Mouse (Mus musculus) macrophage (primary cell): ENCODE results near the gene Cntnap3. TPM values are rescaled to one million over a fixed set of nuclear protein-coding genes. Genes with fewer than 3 reads are reported as not detected.
"Not testable (repeated sequence)": the region's sequence is repeated elsewhere in the genome, so short reads cannot be mapped to it uniquely, and the experiment has no call there.

Experiments
- H3K27ac ChIP-seq: fragments of 350-480 bp; formaldehyde crosslinking; 2 replicates; pipeline ENCODE4 v1.9.0; 2021
- H3K36me3 ChIP-seq: fragments of 350-480 bp; formaldehyde crosslinking; 2 replicates; pipeline ENCODE4 v1.9.0; 2021; ENCODE audit errors: inconsistent target
- H3K4me3 ChIP-seq: fragments of 350-480 bp; formaldehyde crosslinking; 2 replicates; pipeline ENCODE4 v1.9.0; 2021; ENCODE audit errors: inconsistent target
- H3K79me2 ChIP-seq: fragments of 350-480 bp; formaldehyde crosslinking; 2 replicates; pipeline ENCODE4 v1.9.0; 2021; ENCODE audit errors: inconsistent target
- WGBS: methylation state at CpG from one replicate; pipeline ENCODE4 v1.1.7; 2026; ENCODE audit warnings: inconsistent platforms; ENCODE audit not compliant: missing documents; 5-methylcytosine and 5-hydroxymethylcytosine counted together
- polyA plus RNA-seq: library from polyadenylated mRNA; stranded (reverse); fragments of 250-400 nt; gene quantifications from 3 replicates; pipeline ENCODE4 v1.2.4, GENCODE M21; 2018; ENCODE audit warnings: inconsistent platforms
- total RNA-seq, 78 experiments: library from RNA; depleted of rRNA; stranded (reverse); fragments of 250-400 nt; gene quantifications; 1 replicate in 9 of 78; 2 replicates in 24 of 78; 3 replicates in 43 of 78; 4 replicates in 2 of 78; pipeline ENCODE4 v1.2.4; 2018; ENCODE audit warnings: inconsistent platforms in 56 of 78

The Cntnap3 gene
- total RNA-seq (2018; cell fraction: chromatin; rRNA removed): under 1 TPM in 1 of 26 experiments, not detected in 25; 0.41 TPM
- not detected for total RNA-seq (2018; cell fraction: cytosol; rRNA removed)
- total RNA-seq (2018; cell fraction: nucleus; rRNA removed): not detected
- polyA plus RNA-seq: not detected in 3 replicates

DNA sequence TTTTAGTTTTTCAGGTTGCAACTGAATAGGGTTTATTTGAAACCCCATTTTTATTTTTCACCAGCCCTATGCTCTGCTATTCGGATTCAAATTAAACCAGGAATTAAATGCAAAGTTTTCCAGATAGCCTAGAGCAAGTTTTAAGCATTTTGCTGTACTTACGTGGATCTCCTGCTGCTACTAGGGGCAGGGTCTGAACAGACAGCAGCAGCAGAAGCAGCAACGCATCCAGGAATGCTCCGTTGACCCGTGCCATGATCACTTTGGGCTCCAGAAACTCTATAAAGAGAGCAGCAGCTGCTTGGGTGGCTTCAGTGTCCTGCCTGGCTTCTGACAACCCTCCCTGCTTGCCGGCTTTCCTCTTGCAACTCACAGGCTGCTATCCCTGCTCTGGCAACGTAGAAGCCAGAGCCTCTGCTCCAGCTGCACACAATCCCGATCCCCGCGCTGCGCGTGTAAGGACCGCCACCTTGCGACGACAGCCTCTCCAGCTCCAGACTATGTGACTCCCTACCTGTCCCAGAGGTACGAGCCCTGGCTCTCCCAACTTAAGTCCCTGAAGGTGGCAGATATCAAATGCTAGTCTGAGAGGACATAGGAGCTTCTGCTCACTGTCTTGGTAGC lies at the start of gene Cntnap3:
Cntnap3 (minus strand) TSS at position 371 of the 624 bp plus-strand sequence.
- H3K79me2 ChIP-seq: no peaks in the 10 kb centered on the region
- 24% methylated on average over 16 of the region's 16 CpGs for WGBS
- no peaks in the 10 kb centered on the region for H3K36me3 ChIP-seq

DNA sequence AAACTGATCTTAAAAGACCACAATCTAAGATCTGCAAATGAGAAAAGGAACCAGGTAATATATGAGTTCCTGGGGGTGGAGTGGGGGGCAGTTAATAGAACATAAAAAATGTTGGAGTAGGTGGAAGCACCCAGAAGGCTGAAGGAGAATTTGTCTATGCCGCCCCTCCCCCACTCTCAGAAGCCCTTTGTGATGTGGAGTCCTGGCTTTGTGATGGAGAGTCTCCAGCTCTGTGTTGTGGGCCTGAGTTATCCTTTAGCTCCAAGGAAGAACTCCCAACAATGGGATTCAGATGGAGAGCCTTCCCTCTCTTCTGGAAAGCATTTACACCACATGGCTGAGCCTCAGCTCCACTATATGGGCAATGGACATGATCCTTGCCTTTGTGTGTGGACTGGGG lies 13.4 kb upstream of the Cntnap3 start, which contains the start of gene Spata31:
Spata31 (plus strand) TSS at position 216 of the 400 bp plus-strand sequence.
- H3K79me2 ChIP-seq: no peaks in the 10 kb centered on the region
- no peaks in the 10 kb centered on the region for H3K36me3 ChIP-seq
- no peak within 1 kb of the TSS for H3K27ac ChIP-seq
- WGBS: 83% methylated on average over 1 of the region's 1 CpGs
- H3K4me3 ChIP-seq: no peak within 1 kb of the TSS

More for the DNA sequence above, at the start of gene Cntnap3:
- Histone ChIP-seq H3K27ac (no peak within 1 kb of the TSS), H3K4me3 (no peak within 1 kb of the TSS)

DNA sequence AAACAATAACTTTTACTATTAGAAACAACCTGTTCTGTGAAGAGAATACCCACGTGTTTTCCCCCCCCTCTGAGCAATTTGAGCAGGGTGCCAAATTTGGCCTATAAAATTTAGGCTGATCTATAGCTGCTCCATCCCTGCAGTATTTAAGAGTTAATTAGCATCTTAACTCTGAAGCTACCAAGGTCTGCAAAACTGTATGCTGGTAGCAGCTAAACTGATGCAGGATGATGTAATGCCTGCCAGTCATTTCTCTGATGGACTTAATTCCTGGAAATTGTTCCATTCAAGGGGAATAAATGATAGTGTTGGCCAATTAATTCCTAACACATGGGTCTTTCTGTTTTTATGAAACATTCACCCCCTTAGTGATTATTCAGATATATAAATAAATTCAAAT lies 623 bp downstream of the Cntnap3 start:
- H3K27ac ChIP-seq: no peak overlapping the region
- no peak overlapping the region for H3K4me3 ChIP-seq
- no peaks in the 10 kb centered on the region for H3K36me3 ChIP-seq
- 54% methylated on average over 1 of the region's 1 CpGs for WGBS
- no peaks in the 10 kb centered on the region for H3K79me2 ChIP-seq

DNA sequence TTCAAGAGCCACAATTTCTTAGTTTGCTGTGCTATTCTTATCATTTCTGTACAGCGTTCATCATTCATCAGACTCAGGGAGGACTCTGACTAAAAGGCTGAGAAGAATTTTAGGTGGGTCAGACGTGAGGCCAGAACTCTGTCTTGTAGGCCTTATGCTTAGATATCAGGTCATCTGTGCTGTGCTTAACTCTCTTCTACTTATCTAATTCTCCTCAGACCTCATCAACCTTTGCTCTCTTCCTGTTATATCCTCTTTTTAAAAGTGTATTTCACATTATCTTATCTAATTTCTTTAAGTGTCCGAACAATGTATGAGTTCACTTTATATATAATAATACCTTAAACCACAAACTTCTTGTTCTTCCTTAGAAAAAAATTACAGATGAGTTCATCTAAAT lies 38.4 kb downstream of the Cntnap3 start:
- Histone ChIP-seq H3K27ac (no peak overlapping the region), H3K36me3 (no peaks in the 10 kb centered on the region), H3K4me3 (no peak overlapping the region), H3K79me2 (no peaks in the 10 kb centered on the region)
- 96% methylated on average over 3 of the region's 3 CpGs for WGBS

DNA sequence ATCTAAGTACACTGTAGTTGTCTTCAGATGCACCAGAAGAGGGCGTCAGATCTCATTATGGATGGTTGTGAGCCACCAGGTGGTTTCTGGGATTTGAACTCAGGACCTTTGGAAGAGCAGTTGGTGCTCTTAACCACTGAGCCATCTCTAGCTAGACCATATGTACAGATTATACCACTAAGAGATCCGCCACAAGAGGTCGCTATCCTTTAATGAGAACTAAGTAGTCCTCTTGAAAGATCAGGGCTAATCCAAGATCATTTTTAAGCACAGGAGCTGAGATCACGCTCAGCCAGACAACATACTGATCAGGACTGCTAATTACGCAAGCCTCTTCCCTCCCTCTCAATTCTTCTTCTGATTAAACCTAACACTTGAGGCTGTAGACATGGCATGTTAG lies 78.9 kb downstream of the Cntnap3 start:
- H3K27ac ChIP-seq, H3K36me3 ChIP-seq, H3K4me3 ChIP-seq, H3K79me2 ChIP-seq: not testable (repeated sequence)
- WGBS: 52% methylated on average over 5 of the region's 5 CpGs

- H3K79me2 ChIP-seq: no peaks in the 10 kb centered on the region
- no peaks in the 10 kb centered on the region for H3K36me3 ChIP-seq
- no peak overlapping the region for H3K27ac ChIP-seq
- 84% methylated on average over 3 of the region's 3 CpGs for WGBS
- no peak overlapping the region for H3K4me3 ChIP-seq
Observed at GRCm38 (mm10) chr13:64745383-64745782, 158.4 kb downstream of the Cntnap3 start.

GRCm38 (mm10) chr13:64732244-64732643 lies 171.5 kb downstream of the Cntnap3 start:
- Histone ChIP-seq H3K27ac (no peak overlapping the region), H3K36me3 (no peaks in the 10 kb centered on the region), H3K79me2 (no peaks in the 10 kb centered on the region), H3K4me3 (no peak overlapping the region)
- WGBS: 83% methylated on average over 3 of the region's 3 CpGs

GRCm38 (mm10) chr13:64716791-64717190 lies 187.0 kb downstream of the Cntnap3 start:
- WGBS: 88% methylated on average over 2 of the region's 2 CpGs
- no peaks in the 10 kb centered on the region for H3K36me3 ChIP-seq
- H3K27ac ChIP-seq: no peak overlapping the region
- H3K4me3 ChIP-seq: no peak overlapping the region
- no peaks in the 10 kb centered on the region for H3K79me2 ChIP-seq

GRCm38 (mm10) chr13:64692463-64692862 lies 211.3 kb downstream of the Cntnap3 start:
- H3K36me3 ChIP-seq: no peaks in the 10 kb centered on the region
- no peaks in the 10 kb centered on the region for H3K79me2 ChIP-seq
- WGBS: 75% methylated on average over 1 of the region's 1 CpGs
- no peak overlapping the region for H3K27ac ChIP-seq
- H3K4me3 ChIP-seq: no peak overlapping the region

Other genes starting within 250 kb of the Cntnap3 start
- not detected in 3 replicates for gene Spata31, start 13.5 kb upstream of the Cntnap3 start, polyA plus RNA-seq
- not detected in 3 replicates for gene Spata31d1c, start 129.1 kb upstream of the Cntnap3 start, polyA plus RNA-seq
- gene Prss47, start 148.8 kb upstream of the Cntnap3 start, polyA plus RNA-seq: not detected in 3 replicates
- gene Mfsd14b, start 209.0 kb upstream of the Cntnap3 start, polyA plus RNA-seq: 44.9 to 54.6 TPM (median 47.6 TPM) in 3 replicates
- not detected in 3 replicates for gene Olfr465-ps1, start 234.1 kb upstream of the Cntnap3 start, polyA plus RNA-seq
- gene Olfr466, start 246.3 kb upstream of the Cntnap3 start, polyA plus RNA-seq: not detected in 3 replicates